Mouse (Mus musculus) thymus, adult 2 months (tissue): ENCODE results near the gene BC048403. TPM values are rescaled to one million over a fixed set of nuclear protein-coding genes. Genes with fewer than 3 reads are reported as not detected.

ENCODE experiments used
- DNase-seq: peaks from one replicate; pipeline ENCODE4 v3.0.0; 2021
- H3K27ac ChIP-seq: fragments of 200-500 bp; 2 replicates; pipeline ENCODE4 v1.5.1; 2012; ENCODE audit warnings: low read length, control low read depth; ENCODE audit not compliant: control insufficient read depth, insufficient read depth
- H3K27me3 ChIP-seq: fragments of 200-500 bp; 2 replicates; pipeline ENCODE4 v1.6.1; 2012; ENCODE audit warnings: mild to moderate bottlenecking, low read length, moderate library complexity, mixed read lengths; ENCODE audit not compliant: control insufficient read depth, insufficient read depth
- H3K36me3 ChIP-seq: fragments of 200-500 bp; 2 replicates; pipeline ENCODE4 v1.6.1; 2012; ENCODE audit warnings: mild to moderate bottlenecking, low read length, moderate library complexity; ENCODE audit not compliant: control insufficient read depth, insufficient read depth
- H3K4me1 ChIP-seq: fragments of 200-500 bp; replicated peaks from 2 replicates; pipeline ENCODE4 v1.6.1; 2012; ENCODE audit warnings: low read length; ENCODE audit not compliant: control insufficient read depth, insufficient read depth
- H3K4me3 ChIP-seq: fragments of 200-500 bp; 2 replicates; pipeline ENCODE4 v1.5.1; 2012; ENCODE audit warnings: mild to moderate bottlenecking, low read length, control low read depth, moderate library complexity; ENCODE audit not compliant: control insufficient read depth, insufficient read depth
- CTCF ChIP-seq: fragments of 200-500 bp; IDR thresholded peaks from 2 replicates; pipeline ENCODE4 v1.5.1; 2012; ENCODE audit warnings: mild to moderate bottlenecking, control low read depth, low read length, moderate library complexity, borderline replicate concordance; ENCODE audit not compliant: control insufficient read depth, poor library complexity, insufficient read depth; ENCODE audit errors: extremely low read depth
- POLR2A ChIP-seq: fragments of 200-500 bp; IDR thresholded peaks from 2 replicates; pipeline ENCODE4 v1.6.1; 2012; ENCODE audit warnings: mild to moderate bottlenecking, low read length, control low read depth, moderate library complexity; ENCODE audit not compliant: control insufficient read depth, poor library complexity, insufficient read depth; ENCODE audit errors: extremely low read depth
- WGBS: fragments of 180-500 bp; shearing (Covaris S2); methylation state at CpG from one replicate; pipeline ENCODE4 v1.1.7; 2018; 5-methylcytosine and 5-hydroxymethylcytosine counted together
- polyA plus RNA-seq: library from polyadenylated mRNA; depleted of rRNA; stranded (reverse); fragments of >200 nt; gene quantifications from 2 replicates; pipeline ENCODE4 v1.2.3, GENCODE M21; 2012

BC048403 gene
- polyA plus RNA-seq, 1 experiment = 4.4 TPM

GRCm38 (mm10) chr10:121704871-121705270, 34.9 kb upstream of the BC048403 start:
- 92% methylated on average over 6 of the region's 6 CpGs for WGBS
- H3K4me3 ChIP-seq = no peak overlapping the region
- H3K27ac ChIP-seq = no peak overlapping the region
- no peak for DNase-seq
- no peaks in the 10 kb centered on the region for H3K36me3 ChIP-seq
- H3K27me3 ChIP-seq = no peaks in the 10 kb centered on the region
- TF ChIP-seq POLR2A (no peak), CTCF (no peak)
- no peaks in the 10 kb centered on the region for H3K4me1 ChIP-seq

- no peaks in the 10 kb centered on the region for H3K27me3 ChIP-seq
- H3K27ac ChIP-seq = no peak overlapping the region
- no peak for TF ChIP-seq POLR2A
- TF ChIP-seq CTCF = no peak
- WGBS = 93% methylated on average over 15 of the region's 15 CpGs
- H3K4me1 ChIP-seq = no peaks in the 10 kb centered on the region
- no peaks in the 10 kb centered on the region for H3K36me3 ChIP-seq
- DNase-seq = no peak
- H3K4me3 ChIP-seq = no peak overlapping the region
Measured at GRCm38 (mm10) chr10:121705399-121706163, 34.2 kb upstream of the BC048403 start.

DNA sequence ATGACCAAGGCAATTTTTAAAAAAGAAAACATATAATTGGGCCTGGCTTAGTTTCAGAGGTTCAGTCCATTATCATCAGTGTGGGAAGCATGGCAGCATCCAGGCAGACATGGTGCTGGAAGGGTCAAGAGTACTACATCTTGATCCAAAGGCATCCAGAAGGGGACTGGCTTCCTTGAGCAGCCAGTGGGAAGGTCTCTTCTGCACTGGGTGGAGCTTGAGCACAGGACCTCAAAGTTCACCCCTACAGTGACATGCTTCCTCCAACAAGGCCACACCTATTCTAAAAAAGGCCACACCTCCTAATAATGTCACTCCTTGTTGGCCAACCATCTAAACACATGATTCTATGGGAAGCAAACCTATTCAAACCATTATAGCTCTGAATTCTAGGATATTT, 22.9 kb upstream of the BC048403 start:
- no peak for TF ChIP-seq POLR2A
- no peak for TF ChIP-seq CTCF
- no peak for DNase-seq
- H3K36me3 ChIP-seq = no peaks in the 10 kb centered on the region
- no peaks in the 10 kb centered on the region for H3K4me1 ChIP-seq
- H3K27me3 ChIP-seq = no peaks in the 10 kb centered on the region
- no peak overlapping the region for H3K4me3 ChIP-seq
- H3K27ac ChIP-seq = no peak overlapping the region

DNA sequence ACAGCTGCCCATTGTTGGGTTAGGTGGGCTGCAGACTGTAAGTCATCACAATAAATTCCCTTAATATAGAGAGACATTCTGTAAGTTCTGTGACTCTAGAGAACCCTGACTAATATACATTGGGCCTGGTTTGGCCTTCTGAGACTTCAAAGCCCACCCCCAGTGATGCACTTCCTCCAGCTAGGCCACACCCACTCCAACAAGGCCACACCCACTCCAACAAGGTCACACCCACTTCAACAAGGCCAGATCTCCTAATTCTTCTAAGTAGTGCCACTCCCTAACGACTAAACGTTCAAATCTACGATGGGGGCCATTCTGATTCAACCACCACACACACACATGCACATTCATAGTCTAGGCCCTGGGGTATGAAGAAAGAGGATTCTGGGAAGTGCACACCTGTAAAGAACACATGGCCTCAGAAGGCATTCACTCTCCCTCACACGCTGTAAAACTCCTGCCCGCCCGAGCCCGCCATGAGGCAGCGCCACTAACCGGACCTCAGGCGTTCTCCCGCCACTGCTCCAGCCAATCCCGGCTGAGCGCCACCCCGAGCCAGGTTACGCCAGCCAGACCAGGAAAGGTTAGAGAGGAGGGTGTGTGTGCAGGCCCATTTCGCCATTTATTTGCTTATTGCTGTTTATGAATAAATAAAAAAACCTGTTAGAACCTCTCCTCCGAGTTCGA, 20.7 kb upstream of the BC048403 start:
- TF ChIP-seq CTCF = no peak
- no peak for TF ChIP-seq POLR2A
- no peak overlapping the region for H3K4me3 ChIP-seq
- DNase-seq = no peak
- H3K27me3 ChIP-seq = no peaks in the 10 kb centered on the region
- no peaks in the 10 kb centered on the region for H3K36me3 ChIP-seq
- H3K4me1 ChIP-seq = no peaks in the 10 kb centered on the region
- WGBS = 96% methylated on average over 18 of the region's 18 CpGs
- no peak overlapping the region for H3K27ac ChIP-seq

GRCm38 (mm10) chr10:121720701-121721100, 19.0 kb upstream of the BC048403 start:
- H3K36me3 ChIP-seq = no peaks in the 10 kb centered on the region
- H3K4me3 ChIP-seq = no peak overlapping the region
- H3K4me1 ChIP-seq = no peaks in the 10 kb centered on the region
- TF ChIP-seq POLR2A (no peak), CTCF (no peak)
- H3K27ac ChIP-seq = no peak overlapping the region
- no peaks in the 10 kb centered on the region for H3K27me3 ChIP-seq
- WGBS = 97% methylated on average over 13 of the region's 13 CpGs
- DNase-seq = no peak

DNA sequence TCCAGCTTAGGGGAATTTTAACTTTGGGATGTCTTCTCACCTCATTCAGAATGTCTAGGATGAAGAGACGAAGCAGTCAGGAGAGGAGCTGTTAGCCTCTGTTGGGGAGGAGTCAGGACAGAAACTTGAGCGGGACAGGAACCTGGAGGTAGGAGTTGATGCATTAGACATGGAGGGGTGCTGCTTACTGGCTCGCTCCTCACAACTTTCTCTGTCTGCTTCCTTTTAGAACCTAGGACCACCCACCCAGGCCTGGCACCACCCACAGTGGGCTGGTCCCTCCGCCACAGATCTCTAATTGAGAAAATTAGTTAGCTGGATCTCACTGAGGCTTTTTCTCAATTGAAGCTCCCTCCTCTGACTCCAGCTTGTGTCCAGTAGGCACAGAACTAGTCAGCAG, 13.2 kb upstream of the BC048403 start:
- Histone ChIP-seq H3K4me1 (peaks cover 5% of the 10 kb centered on the region), H3K27ac (no peak overlapping the region)
- 96% methylated on average over 4 of the region's 4 CpGs for WGBS

More for the DNA sequence above, 13.2 kb upstream of the BC048403 start:
- Histone ChIP-seq H3K27me3 (no peaks in the 10 kb centered on the region), H3K4me3 (no peak overlapping the region), H3K36me3 (no peaks in the 10 kb centered on the region)
- TF ChIP-seq CTCF = no peak
- TF ChIP-seq POLR2A = no peak
- no peak for DNase-seq
